Mouse (Mus musculus) layer of hippocampus, adult 8-10 months (tissue): Measurements from ENCODE around the gene Dlx6. TPM values are rescaled to one million over a fixed set of nuclear protein-coding genes. Genes with fewer than 3 reads are reported as not detected.

Experiments used
- DNase-seq, 2 experiments: peaks; one replicate each; pipeline ENCODE4 v3.0.0; 2022; ENCODE audit warnings: low spot score in 2 of 2
- total RNA-seq, 4 experiments: library from RNA; stranded (reverse); gene quantifications; 2 replicates each; pipeline ENCODE4 v1.2.4; 2022

The Dlx6 gene
- total RNA-seq, 4 experiments from 2014 or later, result 5.4 to 8.7 (median 6.5) TPM

GRCm38 (mm10) chr6:6877346-6877910 is 14.3 kb downstream of the Dlx6 start:
- no peak for DNase-seq

- no peak for DNase-seq
These were observed 15.1 kb downstream of the Dlx6 start for GRCm38 (mm10) chr6:6877981-6878840.

GRCm38 (mm10) chr6:6878841-6879291 is 15.7 kb downstream of the Dlx6 start:
- no peak for DNase-seq

- DNase-seq, result peak in 1 of 2 experiments; percentile 6
These were observed 16.5 kb downstream of the Dlx6 start for GRCm38 (mm10) chr6:6879371-6880325.

GRCm38 (mm10) chr6:6880361-6881114 is 17.4 kb downstream of the Dlx6 start:
- no peak for DNase-seq

DNA sequence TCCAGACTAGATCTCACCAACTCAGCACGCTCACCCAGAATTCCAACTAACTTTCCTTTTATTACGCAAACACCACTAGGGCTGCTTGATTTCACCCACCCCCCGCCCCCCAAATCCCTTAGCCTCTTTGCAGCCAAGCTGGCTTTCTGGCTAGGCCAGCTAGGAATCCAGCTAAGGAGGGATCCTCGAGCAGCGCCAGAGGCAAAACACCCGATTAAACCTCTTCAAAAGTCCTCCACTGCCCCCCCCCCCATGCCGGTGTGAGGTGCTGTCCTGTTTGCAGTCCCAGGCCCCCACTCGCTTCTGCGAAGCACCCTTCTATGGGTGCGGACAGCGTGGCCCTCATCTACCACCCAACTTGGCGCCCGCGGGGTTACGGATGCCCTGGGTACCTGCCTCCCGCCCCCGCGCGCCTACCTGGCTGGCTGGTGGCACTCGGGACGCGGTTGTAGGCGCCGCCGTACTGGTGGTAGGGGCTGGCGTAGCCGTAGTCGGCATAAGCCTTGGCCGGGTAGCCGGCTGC is 18.0 kb downstream of the Dlx6 start:
- DNase-seq, result no peak

GRCm38 (mm10) chr6:6881638-6882190 is 18.6 kb downstream of the Dlx6 start, which contains the start of gene Dlx5:
Dlx5 (minus strand) TSS chr6:6882085.
- DNase-seq, result peak in 1 of 2 experiments; percentile 36

DNA sequence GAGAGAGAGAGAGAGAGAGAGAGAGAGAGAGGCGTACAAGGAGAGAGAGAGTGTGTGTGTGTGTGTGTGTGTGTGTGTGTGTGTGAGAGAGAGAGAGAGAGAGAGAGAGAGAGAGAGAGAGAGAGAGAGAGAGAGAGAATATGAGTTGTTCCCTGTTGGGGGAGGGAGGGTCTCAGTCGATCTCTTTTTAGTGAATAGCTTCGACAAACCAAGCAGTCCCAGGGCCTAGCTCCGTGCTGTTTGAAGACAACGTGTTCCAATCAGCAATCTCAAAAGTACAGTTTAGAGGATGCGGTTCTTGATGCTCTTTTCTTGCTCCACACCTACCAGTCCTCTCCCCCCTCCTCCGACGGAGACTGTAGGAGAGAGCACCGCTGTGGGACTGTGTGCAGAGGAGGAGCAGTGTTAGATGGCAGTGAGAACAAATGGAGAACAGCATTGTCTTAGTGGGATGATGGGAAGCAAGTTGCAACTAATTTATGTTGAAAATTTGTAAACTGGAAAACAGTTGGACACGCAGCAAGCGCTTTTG is 19.2 kb downstream of the Dlx6 start:
- peak in 1 of 2 experiments; percentile 4 for DNase-seq

GRCm38 (mm10) chr6:6884897-6885296 is 21.8 kb downstream of the Dlx6 start:
- DNase-seq, result peak in 1 of 2 experiments; percentile 51

GRCm38 (mm10) chr6:6886225-6886624 is 23.1 kb downstream of the Dlx6 start:
- no peak for DNase-seq

DNA sequence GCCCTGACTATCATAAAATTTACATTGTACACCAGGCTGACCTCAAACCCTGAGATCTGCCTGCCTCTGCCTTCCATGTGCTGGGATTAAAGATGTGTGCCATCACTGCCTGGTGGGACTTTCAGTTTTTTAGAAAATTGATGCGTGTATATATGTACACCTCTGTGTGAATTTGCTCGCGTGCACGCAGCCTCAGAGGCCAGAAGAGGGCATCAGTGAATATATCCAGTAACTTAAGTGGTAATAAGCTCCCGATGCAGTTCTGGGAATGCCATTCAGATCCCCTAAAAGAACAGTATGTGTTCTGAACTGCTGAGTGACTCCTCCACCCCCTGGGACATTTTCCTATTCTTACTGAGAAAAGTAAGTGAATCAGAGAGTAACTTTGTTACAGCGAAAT is 26.9 kb downstream of the Dlx6 start:
- no peak for DNase-seq

DNA sequence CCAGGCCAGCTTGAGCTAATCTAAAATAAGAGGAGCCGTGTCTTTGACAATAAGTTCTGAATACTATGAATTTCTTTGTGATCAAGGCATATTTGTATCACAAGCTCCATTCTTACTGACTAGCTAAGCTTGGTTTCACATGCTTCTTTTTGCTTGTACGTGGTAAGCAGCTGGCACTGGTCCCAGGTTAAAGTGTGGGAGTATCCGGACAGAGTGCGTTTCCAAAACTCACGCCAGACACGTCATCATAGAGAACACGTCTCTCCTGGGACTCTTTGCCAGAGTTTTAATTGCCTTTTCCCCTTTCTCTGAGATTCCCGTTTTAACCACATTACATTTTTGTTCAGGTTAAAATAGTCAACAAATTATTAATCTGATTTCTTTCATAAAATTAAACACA is 46.5 kb downstream of the Dlx6 start:
- no peak for DNase-seq

DNA sequence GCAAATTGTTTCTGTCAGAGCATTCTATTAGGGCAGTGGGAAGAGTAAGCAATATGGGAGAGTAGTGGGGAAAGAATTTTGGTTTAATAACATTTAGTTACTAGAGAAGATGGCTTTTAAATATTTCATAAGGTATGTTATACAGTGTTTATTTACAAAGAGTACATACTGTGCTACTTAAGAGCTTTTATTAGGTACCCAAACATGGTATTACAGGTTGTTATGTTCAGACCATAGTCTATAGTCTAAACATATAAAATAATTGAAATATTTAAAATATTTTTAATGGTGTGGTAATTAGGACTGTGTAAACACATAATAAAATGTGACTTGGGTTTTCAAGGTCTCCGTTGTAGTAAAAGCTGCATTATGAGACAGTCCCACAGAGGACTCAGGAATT is 51.2 kb downstream of the Dlx6 start:
- DNase-seq, result no peak

GRCm38 (mm10) chr6:6914849-6915525 is 51.9 kb downstream of the Dlx6 start:
- DNase-seq, result peak in 1 of 2 experiments; percentile 33

DNA sequence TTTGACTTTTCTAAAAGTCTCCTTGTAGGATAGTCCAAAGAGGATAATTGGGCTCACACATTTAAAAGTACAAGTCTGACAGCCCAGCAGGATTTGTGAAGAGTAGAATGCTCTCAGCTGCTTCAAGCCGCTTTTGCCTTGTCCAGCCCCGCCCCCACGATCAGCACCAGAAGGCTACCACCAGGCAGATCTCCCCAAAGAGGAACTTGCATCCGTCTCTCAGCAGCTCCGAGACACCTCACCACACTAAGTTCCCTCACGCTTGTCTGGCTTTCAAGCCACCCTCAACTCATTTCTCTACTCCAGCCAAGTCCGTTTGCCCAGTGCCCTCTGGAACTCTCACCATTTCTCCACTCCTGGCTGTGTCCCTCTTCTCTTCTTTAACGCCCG is 52.4 kb downstream of the Dlx6 start:
- DNase-seq, result no peak

DNA sequence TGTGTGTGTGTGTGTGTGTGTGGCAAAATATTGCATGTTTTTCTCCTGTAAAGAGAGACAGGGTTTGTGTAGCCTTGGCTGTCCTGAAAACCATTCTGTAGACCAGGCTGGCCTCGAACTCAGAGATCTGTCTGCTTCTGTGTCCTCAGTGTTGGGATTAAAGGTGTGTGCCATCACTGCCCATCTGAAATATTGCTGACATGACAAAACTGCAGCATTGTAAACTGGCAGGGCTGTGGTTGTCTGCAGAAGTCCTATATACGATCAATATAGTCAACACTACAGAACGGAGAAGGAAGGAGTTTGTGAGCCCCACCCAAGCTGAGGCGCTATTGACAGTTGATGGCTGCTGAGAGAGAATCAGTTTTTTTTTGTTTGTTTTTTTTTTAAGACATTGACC is 54.2 kb downstream of the Dlx6 start:
- no peak for DNase-seq
